Mouse (Mus musculus) ovary, postnatal 36 days (tissue): ENCODE data around the gene Ppip5k1.
A peak's percentile ranks its signal among the peaks of the same experiment; 100 is the strongest.

Experiments used
- DNase-seq: peaks from one replicate; pipeline ENCODE4 v3.0.0; 2022; ENCODE audit warnings: low spot score, mixed read lengths

Gene Ppip5k1

DNA sequence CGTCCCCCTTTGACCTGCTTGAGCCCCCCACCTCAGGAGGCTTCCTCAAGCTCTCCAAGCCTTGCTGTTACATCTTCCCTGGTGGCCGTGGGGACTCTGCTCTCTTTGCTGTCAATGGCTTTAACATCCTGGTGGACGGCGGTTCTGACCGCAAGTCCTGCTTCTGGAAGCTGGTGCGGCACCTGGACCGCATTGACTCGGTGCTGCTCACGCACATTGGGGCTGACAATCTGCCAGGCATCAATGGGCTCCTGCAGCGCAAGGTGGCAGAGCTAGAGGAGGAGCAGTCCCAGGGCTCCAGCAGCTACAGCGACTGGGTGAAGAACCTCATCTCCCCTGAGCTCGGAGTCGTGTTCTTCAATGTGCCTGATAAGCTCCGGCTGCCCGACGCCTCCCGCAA is 55.7 kb downstream of the Ppip5k1 start:
- DNase-seq, result no peak

DNA sequence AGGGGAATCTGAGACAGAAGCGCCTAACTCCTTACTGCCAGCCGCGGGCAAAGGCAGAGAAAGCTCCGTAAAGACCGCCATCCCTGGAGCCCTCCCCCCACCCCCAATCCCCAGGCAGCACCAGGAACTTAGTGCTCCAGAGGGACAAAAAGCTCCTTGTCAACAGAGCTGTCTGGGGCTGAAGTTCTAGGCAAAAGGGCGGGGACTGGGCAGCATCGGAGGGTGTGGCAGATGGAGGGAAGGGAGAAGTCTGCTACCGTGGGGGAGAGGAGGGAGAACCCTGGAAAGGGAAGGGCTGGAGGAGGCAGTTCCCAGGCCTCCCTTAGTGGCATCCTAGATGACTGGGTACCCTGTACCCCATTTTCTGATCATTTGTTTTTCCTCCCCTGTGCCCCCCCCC is 57.1 kb downstream of the Ppip5k1 start:
- no peak for DNase-seq

DNA sequence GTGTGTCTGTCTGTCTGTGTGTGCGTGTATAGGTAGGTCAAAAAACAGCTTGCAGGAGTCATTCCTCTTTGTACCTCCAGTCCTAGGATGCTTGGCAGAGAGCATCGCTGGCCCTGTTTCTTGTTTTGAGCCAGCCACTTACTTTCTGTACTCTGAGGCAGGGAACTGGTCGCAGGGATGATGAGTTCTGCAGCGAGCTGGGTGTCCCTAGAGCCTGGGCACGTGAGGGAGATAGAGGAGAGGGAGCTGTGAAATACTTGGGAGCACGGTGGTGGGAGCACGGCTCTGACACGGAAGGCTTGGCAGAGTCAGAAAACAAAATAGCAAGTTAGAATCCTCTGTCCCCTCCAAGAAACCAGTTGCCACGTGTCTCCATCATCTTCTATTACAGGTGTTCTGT is 57.5 kb downstream of the Ppip5k1 start:
- no peak for DNase-seq

DNA sequence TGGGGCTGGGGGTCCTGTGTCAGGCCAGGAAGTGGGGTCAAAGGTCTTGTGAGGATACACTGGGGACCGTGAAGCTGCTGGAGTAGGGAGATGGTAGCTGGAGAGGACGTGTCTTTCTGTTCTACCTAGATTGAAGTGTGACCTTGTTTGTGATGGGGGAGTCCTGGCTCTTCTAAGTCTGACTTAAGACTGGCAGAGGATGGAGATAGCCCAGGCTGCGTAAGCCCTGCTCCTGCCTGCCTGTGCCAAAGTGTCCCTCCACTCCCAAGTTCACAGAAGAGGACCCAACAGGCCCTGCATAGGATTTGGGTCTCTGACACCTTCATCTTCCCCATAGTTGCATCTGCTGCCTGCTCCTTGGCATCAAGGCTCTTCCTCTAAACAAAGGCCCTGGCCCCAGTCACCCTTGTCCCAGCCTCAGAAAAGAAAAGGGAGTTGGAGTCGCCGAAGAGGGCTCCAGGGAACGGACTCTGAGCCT is 58.4 kb downstream of the Ppip5k1 start:
- no peak for DNase-seq

DNA sequence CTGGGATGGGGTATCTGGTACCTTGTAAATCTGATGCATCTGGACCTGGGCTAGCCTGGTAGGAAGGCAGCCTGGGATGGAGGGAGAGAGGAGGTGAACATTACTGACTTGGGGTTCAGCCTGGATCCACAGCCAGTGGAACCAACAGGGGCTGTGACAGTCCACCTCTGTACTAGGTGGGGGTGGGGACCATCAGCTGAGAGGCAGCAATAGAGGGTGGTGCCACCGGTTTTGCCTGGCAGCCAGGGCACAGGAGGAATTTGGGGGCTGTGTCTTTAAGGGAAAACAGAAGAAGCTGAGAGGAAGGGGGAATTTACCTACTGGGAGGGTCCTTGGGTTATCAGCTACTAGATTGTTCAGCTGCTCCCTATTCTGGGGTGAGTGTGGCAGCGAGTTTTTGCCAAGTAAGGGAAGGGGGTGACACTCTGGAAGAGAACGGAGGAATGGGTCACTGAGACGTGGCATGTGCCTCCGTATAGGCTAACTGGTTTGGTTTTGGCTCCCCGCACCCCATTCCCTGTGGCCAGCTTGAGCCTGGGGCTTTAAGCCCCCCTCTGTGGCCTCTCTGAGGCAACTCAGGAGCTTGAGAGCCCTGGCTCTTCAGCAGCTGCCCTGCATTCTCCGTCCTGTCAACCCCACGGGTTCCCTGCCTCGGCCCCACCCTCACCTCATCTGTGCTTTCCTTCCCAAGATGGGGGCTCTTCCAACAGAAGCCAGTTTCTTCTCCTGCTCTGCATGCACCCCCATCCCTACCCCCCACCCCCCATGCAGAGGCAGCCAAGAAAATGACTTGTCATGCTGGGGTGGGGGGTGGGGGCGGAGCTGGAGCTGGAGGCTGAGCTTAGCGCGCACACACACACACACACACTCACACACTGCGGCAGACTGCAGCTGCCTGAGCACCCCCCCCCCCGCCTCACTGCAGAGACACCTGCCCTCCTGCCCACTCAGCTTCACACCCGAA is 59.3 kb downstream of the Ppip5k1 start:
- no peak for DNase-seq

DNA sequence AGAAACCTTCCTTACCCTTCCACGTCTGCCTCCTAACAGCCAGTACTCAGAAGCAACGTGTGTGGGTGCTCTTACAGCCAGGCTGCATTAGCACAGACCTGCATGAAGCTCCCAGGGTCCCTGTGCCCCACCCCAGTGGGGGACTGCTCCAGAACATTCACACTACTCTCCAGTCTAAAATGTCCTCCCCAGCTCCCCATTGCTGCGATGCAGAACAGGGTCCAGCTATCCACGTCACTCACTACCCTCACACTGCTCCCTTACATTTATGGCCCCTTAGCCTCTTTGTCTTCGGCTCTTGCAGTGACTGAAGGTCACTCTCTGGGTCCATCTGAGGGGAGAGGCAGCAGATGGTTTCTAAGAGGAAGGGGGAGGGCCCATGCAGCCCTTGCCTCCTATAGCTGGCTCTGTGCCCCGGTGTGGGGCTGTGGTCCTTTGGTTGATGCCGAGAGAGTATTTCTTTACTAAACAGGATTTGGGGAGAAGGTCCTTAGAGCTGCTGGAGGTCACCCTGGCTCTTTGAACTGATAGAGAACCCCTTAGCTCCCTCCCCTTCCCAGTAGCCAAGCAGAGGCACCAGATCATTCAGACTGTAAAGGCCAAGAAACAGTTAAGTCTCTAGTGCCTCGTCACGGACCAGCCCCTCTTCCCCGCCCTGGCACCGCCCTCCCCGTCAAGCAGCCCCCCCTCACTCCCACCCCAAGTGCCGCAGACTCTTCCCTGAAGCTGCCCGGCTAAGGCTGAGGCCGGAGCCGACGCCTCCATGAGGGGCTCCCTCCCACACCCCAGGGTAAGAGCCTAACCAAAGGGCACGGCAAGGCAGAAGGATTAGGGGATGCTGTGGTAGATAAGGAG is 60.2 kb downstream of the Ppip5k1 start:
- DNase-seq, result peak; percentile 47

DNA sequence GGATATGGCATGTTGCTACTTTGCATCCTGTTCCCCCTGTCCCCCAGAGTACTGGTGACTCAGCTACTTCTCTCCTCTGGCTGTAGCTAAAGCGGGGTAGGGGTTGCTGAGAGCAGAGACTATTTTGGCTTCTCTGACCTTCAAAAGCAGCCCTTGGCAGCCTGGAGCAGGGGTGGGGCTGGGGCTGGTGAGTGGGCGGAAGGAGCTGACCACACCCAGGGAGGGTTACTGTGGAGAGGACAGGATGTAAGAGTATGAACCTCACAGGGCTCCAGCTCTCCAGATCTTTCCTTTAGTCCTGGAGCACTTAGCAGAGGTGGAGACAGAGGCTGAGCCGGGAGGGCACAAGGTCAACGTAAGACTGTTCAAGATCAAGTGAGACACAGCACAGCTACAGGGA is 61.0 kb downstream of the Ppip5k1 start:
- DNase-seq, result peak; percentile 69

DNA sequence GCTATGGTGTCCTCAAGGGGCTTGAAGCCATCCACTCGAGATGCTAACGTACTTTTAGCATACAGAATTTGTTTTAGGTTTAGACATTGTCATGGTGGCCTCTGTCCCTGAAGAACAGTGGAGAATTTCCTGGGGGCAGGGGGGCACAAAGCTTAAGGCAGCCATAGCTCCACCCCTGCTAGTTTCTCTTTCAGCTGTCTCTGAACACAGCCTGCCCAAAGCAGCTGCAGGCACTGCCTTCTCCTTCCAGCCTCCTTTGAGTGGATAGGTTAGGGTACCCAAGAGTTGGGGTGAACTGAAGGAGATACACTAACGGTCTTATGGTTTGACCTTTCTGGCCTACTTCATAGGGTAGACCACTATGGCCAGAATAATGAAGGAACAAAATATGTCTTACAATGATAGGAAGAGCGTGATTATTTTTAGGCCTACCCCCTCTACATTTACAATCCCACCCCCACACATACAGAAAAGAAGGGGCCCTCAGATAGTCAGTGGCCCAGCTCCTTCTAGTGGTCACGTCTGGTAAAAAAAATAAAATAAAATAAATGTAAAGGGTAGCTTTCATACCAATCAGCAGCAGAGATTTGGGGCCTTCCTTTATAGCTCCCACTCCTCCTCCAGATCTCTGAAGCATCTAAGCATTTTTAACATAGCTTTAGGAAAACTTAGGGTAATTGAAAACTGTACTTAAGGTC is 62.7 kb downstream of the Ppip5k1 start:
- DNase-seq, result no peak

DNA sequence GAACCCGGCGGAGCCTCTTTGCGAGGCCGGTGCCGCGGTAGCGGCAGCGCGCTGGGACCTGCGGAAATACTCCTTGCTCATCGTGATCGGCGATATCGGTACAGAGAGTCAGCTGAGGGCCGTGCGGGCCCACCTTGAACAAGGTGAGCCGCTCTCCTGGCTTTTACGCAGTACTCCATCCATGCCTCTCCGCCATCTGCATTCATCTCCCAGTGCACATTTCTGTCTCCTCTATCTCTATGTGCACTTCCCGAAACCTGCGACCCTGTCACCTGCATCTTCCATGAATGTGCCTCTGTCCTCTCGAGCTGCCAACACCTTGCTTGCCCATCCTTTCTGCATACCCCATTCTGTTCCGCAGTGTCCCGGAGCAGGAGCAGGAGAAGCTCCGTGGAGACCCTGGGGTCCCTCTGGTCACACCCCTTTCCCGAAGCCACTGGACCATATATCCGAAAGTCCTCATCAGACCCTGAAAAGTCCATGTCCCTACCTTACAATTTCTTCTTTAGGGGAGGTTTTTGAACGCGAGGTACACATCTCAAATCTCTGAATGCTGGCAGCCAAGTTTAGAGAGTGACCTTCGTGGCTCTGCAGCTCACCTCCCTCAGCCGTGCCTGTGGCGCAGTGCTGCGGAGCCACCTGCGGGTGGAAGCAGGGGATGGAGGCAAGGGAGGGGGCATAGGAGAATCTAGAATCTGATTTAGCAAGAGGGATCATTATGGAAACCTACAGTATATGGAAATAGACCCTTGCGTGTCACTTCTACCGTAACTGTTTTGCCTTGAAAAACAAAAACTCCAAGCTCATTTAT is 65.3 kb downstream of the Ppip5k1 start:
- DNase-seq, result no peak

DNA sequence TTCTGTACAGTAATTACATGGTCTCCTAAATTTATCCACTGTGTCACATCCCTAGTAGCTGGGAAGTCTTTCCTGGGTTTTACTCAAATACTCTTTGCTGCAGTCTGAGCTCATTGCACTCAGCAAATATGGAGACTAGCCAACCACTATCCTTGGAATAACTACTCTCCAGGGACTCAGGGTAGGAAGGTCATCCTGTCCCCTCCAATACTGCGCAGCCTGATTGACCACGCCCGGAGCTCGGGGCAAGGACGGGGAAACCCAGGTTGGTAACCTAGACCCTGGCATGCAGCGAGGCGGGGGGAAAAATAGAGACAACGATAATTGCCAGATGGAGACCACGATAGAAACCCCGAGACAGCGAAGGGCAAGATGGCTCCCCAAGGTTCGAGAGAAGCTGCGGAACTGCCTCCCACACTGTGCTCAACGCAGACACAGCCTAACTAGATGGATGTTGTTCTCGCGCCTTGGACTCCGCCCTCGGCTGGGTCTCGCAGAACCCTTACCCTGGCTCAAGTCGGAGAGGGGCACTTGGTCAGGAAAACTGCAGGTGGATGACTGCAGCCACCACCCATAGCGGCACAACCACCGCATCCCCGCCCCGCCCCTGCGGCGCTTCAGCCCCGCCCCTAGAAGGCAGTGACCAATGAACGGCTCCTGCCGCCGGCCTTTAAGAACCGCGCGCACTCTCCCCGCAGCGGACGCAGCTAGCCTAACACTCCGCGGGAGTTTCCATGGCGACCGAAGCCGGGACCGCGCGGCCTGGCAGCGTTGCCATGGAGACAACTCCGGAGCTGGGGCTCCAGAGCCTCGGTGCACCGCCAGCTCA is 66.1 kb downstream of the Ppip5k1 start, which contains the start of gene Map1a:
Gene Map1a (plus strand): TSS at position 700 of the 829 bp plus-strand sequence.
- peak; percentile 96 for DNase-seq

DNA sequence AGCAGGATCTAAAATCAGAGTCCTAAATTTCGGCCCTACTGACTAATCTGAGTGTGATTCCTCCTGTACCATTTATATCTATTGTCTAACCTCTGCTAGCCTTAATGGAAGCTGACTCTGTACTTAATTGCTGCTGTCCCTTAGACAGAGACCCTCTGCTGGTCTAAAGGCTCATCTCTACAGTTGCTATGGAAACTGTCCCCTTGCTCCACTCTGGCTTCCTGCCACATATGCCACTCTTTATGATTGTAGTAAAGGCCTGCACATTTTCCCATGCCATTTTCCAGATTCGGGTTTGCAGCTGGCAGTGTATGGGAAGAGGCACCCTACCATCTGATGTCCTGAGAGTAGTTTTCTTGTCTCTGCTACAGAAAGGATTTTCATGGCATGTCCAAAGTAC is 67.3 kb downstream of the Ppip5k1 start:
- DNase-seq, result no peak

DNA sequence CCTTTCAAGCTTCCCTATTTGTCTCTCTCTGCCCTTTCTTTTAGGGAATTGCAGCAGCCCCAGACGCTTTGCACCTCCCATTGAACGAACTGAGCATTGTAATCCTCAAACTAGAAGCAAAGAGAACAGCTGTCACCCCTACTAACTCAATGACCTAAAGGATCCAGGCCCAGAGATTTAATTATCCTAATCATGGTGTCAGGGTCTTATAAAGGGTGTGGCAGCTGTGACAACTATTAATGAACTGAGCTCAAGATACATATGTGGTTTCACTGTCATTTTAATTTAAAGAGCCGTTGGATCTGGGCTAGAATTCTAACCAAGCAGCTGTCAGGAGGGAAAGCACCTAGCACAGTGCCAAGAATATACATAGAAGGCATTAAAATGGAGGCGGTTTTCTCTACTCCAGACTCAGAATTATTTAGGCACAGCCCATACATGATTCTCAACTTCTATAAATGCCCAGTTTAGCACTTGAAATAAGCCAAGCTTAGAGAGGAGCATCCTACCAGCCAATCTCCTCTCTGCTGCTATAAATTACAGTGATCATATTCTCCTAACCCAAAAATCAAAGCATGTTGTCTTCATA is 83.2 kb downstream of the Ppip5k1 start:
- no peak for DNase-seq

DNA sequence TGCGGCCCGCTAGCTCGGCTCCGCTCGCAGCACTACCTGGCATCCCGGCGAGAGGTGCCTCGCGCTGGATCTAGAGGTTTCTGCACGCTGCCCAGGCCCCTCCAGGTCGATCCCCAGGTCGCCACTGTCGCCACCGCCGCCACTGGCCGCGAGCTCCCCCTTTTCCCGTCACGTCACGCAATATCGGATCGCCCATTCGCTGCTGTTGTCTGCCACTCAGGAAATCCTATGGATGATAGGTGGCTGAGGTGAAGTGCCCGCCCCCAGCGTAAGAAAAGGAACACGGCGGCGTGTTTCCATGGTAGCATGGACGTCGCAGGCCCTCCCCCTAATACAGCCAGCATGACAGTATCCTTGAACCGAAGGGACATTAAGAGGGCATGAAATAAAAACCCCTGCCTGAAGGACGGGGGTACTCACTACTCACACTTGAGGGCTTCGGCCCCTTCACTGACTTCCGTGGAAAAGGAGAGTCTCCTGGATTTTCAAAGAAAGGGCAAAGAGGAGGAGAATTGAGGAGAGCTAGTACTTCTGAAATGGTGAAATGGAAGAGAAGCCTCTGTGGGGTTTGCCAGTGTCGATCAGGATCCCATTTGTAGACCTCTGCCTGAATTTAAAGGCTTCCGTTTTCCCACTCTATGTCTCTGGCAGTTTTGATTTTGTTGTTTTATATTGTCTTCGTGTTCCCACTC is 83.8 kb downstream of the Ppip5k1 start, which contains the start of gene Trp53bp1:
Gene Trp53bp1 (minus strand): TSS at position 172 of the 692 bp plus-strand sequence.
- DNase-seq, result peak; percentile 91

DNA sequence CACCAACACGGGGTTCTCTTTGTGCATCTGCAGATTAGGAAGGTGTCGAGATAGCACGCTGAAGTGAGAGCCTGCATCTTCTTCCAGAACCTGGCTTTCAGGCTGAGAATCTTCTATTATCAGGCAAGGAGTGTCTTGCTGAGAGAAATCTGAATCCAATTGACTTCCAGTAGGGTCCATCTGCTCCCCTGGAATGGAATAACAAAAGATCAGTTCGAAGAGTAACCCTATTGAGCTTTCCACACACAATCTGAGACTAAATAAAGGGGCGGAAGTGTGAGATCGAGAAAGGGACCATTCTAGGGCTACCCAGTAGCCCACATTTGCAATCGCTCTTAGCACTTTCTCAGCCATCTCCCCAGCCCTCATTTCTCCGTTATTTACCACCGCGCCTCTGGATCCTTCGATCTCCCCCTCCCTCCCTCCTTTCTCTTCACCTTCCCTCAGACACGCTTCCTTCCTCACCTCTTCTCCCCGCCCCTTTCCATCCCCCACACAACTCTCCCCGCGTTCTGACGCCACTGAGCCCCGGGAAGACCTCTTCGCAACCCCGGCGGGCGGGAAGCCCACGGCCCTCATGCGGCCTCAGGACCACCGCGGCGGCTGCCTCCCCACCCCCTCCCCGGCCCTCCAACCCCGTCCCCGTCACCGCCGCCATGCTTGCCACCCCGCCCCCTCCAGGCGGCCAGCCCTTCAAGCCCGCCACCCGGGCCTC is 84.5 kb downstream of the Ppip5k1 start:
- DNase-seq, result no peak

DNA sequence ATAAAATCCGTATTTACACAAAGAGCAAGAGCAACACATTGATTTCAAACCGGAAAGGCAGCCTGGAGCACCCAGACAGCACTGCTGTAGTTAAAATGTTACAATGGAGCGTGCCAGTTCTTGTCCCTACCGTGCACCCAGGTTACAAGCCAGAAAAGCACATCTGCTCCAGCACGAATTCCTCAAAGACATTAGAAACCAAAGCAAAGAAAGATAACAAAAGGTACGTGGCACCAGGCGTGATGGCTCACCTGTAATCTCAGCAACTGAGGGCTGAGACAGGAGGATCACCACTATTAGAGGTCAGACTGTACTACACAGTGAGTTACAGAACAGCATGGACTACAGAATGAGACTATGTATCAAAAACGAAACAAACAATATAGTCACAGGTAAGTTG is 86.8 kb downstream of the Ppip5k1 start:
- DNase-seq, result no peak
